Mouse (Mus musculus) urinary bladder, postnatal 36 days (tissue): ENCODE measurements around the gene Slc30a10.

ENCODE experiments used
- DNase-seq, 2 experiments: peaks; one replicate each; pipeline ENCODE4 v3.0.0; 2022; ENCODE audit warnings: low spot score in 2 of 2, mixed read lengths in 1 of 2

Gene Slc30a10

DNA sequence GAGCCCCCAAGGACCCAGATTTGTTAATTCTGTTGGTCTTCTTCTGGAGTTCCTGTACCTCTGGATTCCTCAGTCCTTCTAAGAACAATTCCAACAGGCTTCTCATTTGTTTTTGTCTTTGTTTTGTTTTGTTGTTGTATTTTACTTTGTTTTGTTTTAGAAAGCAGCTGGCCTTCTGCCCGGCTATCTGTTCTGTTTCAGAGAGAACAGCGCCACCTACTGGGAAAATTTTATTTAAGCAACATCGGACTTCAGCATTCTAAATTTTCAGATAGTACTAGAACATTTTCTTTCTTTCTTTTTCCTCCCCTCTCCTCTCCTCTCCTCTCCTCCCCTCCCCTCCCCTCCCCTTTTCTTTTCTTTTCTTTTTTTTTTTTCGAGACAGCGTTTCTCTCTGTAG, 62.9 kb downstream of the Slc30a10 start:
- no peak for DNase-seq
